Mouse (Mus musculus): Measurements from ENCODE around the gene Pex11a. TPM values are rescaled to one million over a fixed set of nuclear protein-coding genes. Genes with fewer than 3 reads are reported as not detected.

The Pex11a gene
- polyA plus RNA-seq, 1 experiment from 2014 or later = 5.8 TPM

- no peaks in the 10 kb centered on the region for H3K36me3 ChIP-seq
- no peak for ATAC-seq (ENCODE audit: extremely low read depth, insufficient number of reproducible peaks, low FRiP score, low TSS enrichment)
- no peak overlapping the region for H3K27ac ChIP-seq (replicated peaks)
- H3K4me2 ChIP-seq = no peak overlapping the region
- H3K4me1 ChIP-seq = peaks cover 7% of the 10 kb centered on the region; the same call in 1 of the 2 replicates
- no peak overlapping the region for H3K9ac ChIP-seq
- WGBS = 61% methylated on average over 5 of the region's 5 CpGs
- no peaks in the 10 kb centered on the region for H3K27me3 ChIP-seq (replicated peaks)
- H3K4me3 ChIP-seq = no peak overlapping the region
- H3K9me3 ChIP-seq = no peaks in the 10 kb centered on the region
These were observed 18.4 kb upstream of the Pex11a start for GRCm38 (mm10) chr7:79761124-79761876.

DNA sequence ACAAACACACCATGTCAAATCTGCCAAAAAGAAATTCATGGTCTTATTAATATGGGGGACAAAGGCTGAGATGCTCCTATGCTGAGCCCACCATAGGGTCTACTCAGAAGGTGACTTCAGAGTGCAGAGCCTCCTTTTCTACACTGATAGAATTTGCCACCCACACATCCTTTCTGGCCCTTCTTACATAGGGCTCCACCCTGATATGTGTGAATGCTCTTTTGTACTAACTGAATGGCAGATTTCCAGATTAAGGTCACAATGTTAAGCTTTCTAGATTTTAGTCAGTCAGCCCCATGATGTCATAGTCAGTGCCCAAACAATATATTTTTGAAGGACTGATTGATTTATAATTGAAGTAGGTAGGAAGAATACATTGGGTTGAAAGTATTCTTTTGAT, 16.8 kb upstream of the Pex11a start:
- Histone ChIP-seq H3K36me3 (no peaks in the 10 kb centered on the region), H3K27me3 (replicated peaks) (no peaks in the 10 kb centered on the region), H3K27ac (replicated peaks) (no peak overlapping the region), H3K4me3 (no peak overlapping the region), H3K9me3 (no peaks in the 10 kb centered on the region), H3K4me1 (peaks cover 7% of the 10 kb centered on the region; the same call in 1 of the 2 replicates), H3K4me2 (no peak overlapping the region), H3K9ac (no peak overlapping the region)
- no peak for ATAC-seq (ENCODE audit: extremely low read depth, insufficient number of reproducible peaks, low FRiP score, low TSS enrichment)

- no peaks in the 10 kb centered on the region for H3K9me3 ChIP-seq
- WGBS = 56% methylated on average over 6 of the region's 6 CpGs
- H3K4me3 ChIP-seq = no peak overlapping the region
- ATAC-seq (ENCODE audit: extremely low read depth, insufficient number of reproducible peaks, low FRiP score, low TSS enrichment) = no peak
- H3K27me3 ChIP-seq (replicated peaks) = no peaks in the 10 kb centered on the region
- H3K9ac ChIP-seq = no peak overlapping the region
- H3K27ac ChIP-seq (replicated peaks) = no peak overlapping the region
- no peak overlapping the region for H3K4me2 ChIP-seq
- peaks cover 7% of the 10 kb centered on the region; the same call in 1 of the 2 replicates for H3K4me1 ChIP-seq
- H3K36me3 ChIP-seq = no peaks in the 10 kb centered on the region
These were observed 15.2 kb upstream of the Pex11a start for GRCm38 (mm10) chr7:79758176-79758575.

- no peak overlapping the region for H3K9ac ChIP-seq
- no peaks in the 10 kb centered on the region for H3K27me3 ChIP-seq (replicated peaks)
- peaks cover 2% of the 10 kb centered on the region; the same call in 1 of the 2 replicates for H3K4me1 ChIP-seq
- 29% methylated on average over 2 of the region's 2 CpGs for WGBS
- no peaks in the 10 kb centered on the region for H3K36me3 ChIP-seq
- no peak for ATAC-seq (ENCODE audit: extremely low read depth, insufficient number of reproducible peaks, low FRiP score, low TSS enrichment)
- H3K4me3 ChIP-seq = no peak overlapping the region
- H3K9me3 ChIP-seq = no peaks in the 10 kb centered on the region
- H3K27ac ChIP-seq (replicated peaks) = no peak overlapping the region
- no peak overlapping the region for H3K4me2 ChIP-seq
These were observed 13.4 kb upstream of the Pex11a start for GRCm38 (mm10) chr7:79756334-79756733.

DNA sequence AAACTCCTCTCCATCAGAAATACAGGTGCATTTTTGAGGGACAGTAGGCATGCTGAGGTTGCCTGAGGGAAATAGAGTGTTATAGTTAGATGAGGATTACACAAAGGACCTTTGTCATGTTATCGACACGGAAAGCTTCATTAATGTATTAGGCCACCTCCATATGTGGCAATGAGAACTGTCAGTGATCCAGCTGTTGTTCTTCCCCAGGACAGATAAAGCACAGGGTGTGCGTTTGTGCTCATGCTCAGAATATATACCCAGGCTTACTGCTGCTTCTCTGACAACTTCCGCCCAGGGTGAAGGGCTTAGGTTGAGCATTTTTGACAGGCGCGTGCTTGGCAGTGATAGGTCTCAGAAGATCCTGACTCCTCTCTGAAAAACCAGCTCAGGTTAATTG, 6.6 kb upstream of the Pex11a start:
- Histone ChIP-seq H3K27me3 (replicated peaks) (no peaks in the 10 kb centered on the region; the same call in 1 of the 2 replicates), H3K9me3 (no peaks in the 10 kb centered on the region), H3K4me1 (no peaks in the 10 kb centered on the region), H3K4me2 (no peak overlapping the region), H3K36me3 (no peaks in the 10 kb centered on the region), H3K4me3 (no peak overlapping the region), H3K9ac (no peak overlapping the region), H3K27ac (replicated peaks) (no peak overlapping the region)
- WGBS = 69% methylated on average over 6 of the region's 6 CpGs
- no peak for ATAC-seq (ENCODE audit: extremely low read depth, insufficient number of reproducible peaks, low FRiP score, low TSS enrichment)

DNA sequence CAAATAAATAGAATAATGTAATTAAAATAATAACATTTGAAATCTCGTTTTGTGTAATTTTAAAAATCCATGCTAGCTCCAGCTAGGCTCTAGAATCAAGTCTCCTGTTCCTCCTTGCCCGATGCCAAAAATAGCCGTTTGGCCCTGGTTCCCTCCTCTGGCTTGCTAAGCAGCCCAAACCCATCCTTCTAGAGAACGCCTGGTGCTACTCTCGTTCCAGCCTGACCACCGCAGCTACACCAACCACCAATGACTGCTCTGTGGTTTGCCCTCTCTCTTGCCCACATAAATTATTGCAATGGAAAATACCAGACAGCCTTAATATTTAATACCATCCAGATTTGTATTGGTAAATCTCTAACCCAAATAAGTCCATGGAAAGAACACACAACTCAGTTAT, 4.7 kb upstream of the Pex11a start:
- H3K4me1 ChIP-seq = peaks cover 6% of the 10 kb centered on the region
- H3K27me3 ChIP-seq (replicated peaks) = no peaks in the 10 kb centered on the region; the same call in 1 of the 2 replicates
- H3K27ac ChIP-seq (replicated peaks) = no peak overlapping the region
- H3K4me3 ChIP-seq = no peak overlapping the region
- H3K36me3 ChIP-seq = no peaks in the 10 kb centered on the region
- no peak overlapping the region for H3K4me2 ChIP-seq
- 62% methylated on average over 6 of the region's 6 CpGs for WGBS
- ATAC-seq (ENCODE audit: extremely low read depth, insufficient number of reproducible peaks, low FRiP score, low TSS enrichment) = no peak
- no peaks in the 10 kb centered on the region for H3K9me3 ChIP-seq
- H3K9ac ChIP-seq = no peak overlapping the region

- H3K36me3 ChIP-seq = no peaks in the 10 kb centered on the region
- ATAC-seq (ENCODE audit: extremely low read depth, insufficient number of reproducible peaks, low FRiP score, low TSS enrichment) = no peak
- no peak overlapping the region for H3K9ac ChIP-seq
- 64% methylated on average over 5 of the region's 5 CpGs for WGBS
- peaks cover 11% of the 10 kb centered on the region for H3K4me1 ChIP-seq
- H3K27ac ChIP-seq (replicated peaks) = no peak overlapping the region
- H3K27me3 ChIP-seq (replicated peaks) = no peaks in the 10 kb centered on the region; the same call in 1 of the 2 replicates
- H3K9me3 ChIP-seq = no peaks in the 10 kb centered on the region
- no peak overlapping the region for H3K4me3 ChIP-seq
- no peak overlapping the region for H3K4me2 ChIP-seq
These were observed 1.7 kb upstream of the Pex11a start for GRCm38 (mm10) chr7:79744585-79744984.

DNA sequence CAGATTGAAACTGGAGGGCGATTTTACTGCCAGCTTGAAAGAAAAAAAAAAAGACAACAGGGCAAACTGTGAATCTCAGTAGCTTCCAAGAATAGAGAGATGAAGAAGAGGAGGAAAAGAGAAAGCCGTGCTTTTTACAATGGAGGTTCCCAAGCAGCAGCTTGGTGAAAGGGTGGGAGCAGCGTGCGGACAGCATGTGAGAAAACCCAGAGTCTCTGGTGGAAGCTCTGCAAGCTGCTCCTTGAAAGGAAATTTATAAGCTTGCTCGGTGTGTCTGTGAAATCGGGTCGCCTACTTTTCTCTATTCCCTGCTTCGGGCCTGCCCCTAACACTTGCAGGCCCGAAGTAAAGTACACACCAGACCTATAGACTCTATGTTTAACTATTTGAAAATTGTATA, 1.1 kb upstream of the Pex11a start:
- 78% methylated on average over 9 of the region's 9 CpGs for WGBS
- Histone ChIP-seq H3K9me3 (no peaks in the 10 kb centered on the region), H3K4me2 (no peak overlapping the region), H3K27ac (replicated peaks) (no peak overlapping the region), H3K9ac (no peak overlapping the region), H3K4me3 (no peak overlapping the region), H3K4me1 (peaks cover 11% of the 10 kb centered on the region), H3K36me3 (no peaks in the 10 kb centered on the region), H3K27me3 (replicated peaks) (no peaks in the 10 kb centered on the region; the same call in 1 of the 2 replicates)
- ATAC-seq (ENCODE audit: extremely low read depth, insufficient number of reproducible peaks, low FRiP score, low TSS enrichment) = no peak

- Histone ChIP-seq H3K9me3 (no peaks in the 10 kb centered on the region), H3K9ac (peak overlapping the region; percentile 88), H3K4me3 (peak overlapping the region; percentile 83), H3K27me3 (replicated peaks) (no peaks in the 10 kb centered on the region), H3K36me3 (peaks cover 4% of the 10 kb centered on the region), H3K4me2 (peak overlapping the region; percentile 94), H3K27ac (replicated peaks) (no peak overlapping the region), H3K4me1 (peaks cover 11% of the 10 kb centered on the region)
- 23% methylated on average over 11 of the region's 11 CpGs for WGBS
- ATAC-seq (ENCODE audit: extremely low read depth, insufficient number of reproducible peaks, low FRiP score, low TSS enrichment) = no peak
These were observed 663 bp downstream of the Pex11a start for GRCm38 (mm10) chr7:79742277-79742658.

GRCm38 (mm10) chr7:79740279-79740678, 2.7 kb downstream of the Pex11a start:
- Histone ChIP-seq H3K4me1 (peaks cover 11% of the 10 kb centered on the region), H3K4me2 (no peak overlapping the region), H3K9ac (no peak overlapping the region), H3K4me3 (no peak overlapping the region), H3K36me3 (peaks cover 13% of the 10 kb centered on the region), H3K9me3 (no peaks in the 10 kb centered on the region), H3K27ac (replicated peaks) (no peak overlapping the region), H3K27me3 (replicated peaks) (no peaks in the 10 kb centered on the region)
- ATAC-seq (ENCODE audit: extremely low read depth, insufficient number of reproducible peaks, low FRiP score, low TSS enrichment) = no peak
- WGBS = 73% methylated on average over 4 of the region's 4 CpGs

- Histone ChIP-seq H3K9ac (no peak overlapping the region), H3K27me3 (replicated peaks) (no peaks in the 10 kb centered on the region), H3K4me3 (no peak overlapping the region), H3K27ac (replicated peaks) (no peak overlapping the region), H3K9me3 (no peaks in the 10 kb centered on the region), H3K4me1 (peaks cover 11% of the 10 kb centered on the region), H3K36me3 (peaks cover 13% of the 10 kb centered on the region), H3K4me2 (no peak overlapping the region)
- WGBS = 90% methylated on average over 2 of the region's 2 CpGs
- no peak for ATAC-seq (ENCODE audit: extremely low read depth, insufficient number of reproducible peaks, low FRiP score, low TSS enrichment)
These were observed 4.0 kb downstream of the Pex11a start for GRCm38 (mm10) chr7:79738913-79739312.

DNA sequence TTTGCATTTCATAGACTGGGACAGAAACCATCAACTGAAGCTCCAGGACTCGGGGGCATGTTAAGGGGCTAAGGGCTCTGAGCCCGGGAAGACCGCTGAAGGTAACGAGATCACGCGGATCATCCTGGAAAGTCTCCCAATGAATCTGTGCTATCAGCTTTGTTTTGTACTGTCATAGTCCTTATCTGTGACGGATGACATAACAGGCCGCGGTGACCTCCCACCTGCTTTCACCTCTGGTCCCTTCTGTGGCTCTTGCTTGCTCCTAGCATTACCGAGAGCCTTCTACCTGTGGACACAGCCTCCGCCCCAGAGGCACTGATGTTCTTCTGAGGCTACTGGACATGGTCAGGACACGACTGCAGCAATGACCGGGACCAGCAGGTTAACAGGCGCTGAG, 6.4 kb downstream of the Pex11a start:
- peaks cover 13% of the 10 kb centered on the region for H3K36me3 ChIP-seq
- no peak overlapping the region for H3K4me2 ChIP-seq
- no peak for ATAC-seq (ENCODE audit: extremely low read depth, insufficient number of reproducible peaks, low FRiP score, low TSS enrichment)
- H3K4me1 ChIP-seq = no peaks in the 10 kb centered on the region
- H3K4me3 ChIP-seq = no peak overlapping the region
- no peak overlapping the region for H3K27ac ChIP-seq (replicated peaks)
- H3K9ac ChIP-seq = no peak overlapping the region
- no peaks in the 10 kb centered on the region for H3K9me3 ChIP-seq
- H3K27me3 ChIP-seq (replicated peaks) = peaks cover 12% of the 10 kb centered on the region
- WGBS = 77% methylated on average over 14 of the region's 14 CpGs
